Mouse (Mus musculus) midbrain, embryonic 12.5 days (tissue): ENCODE measurements at regions not wholly inside any gene's neighbourhood (a gene's known extent, or its start where the extent isn't known, plus 50 kb on each side); places are given as distances from the start of the nearest gene placed in this dataset.
A peak's percentile ranks its signal among the peaks of the same experiment; 100 is the strongest.

Experiments
- ATAC-seq: fragments of 200-750 bp; cut with Nextera tagmentation; 2 replicates; pipeline ENCODE4 v1.8.0; 2017; ENCODE audit warnings: low read depth, moderate TSS enrichment, moderate library complexity; ENCODE audit not compliant: low FRiP score
- H3K27ac ChIP-seq: fragments of 300-500 bp; sonication (generic); replicated peaks from 2 replicates; pipeline ENCODE4 v1.5.1; 2016; ENCODE audit warnings: mild to moderate bottlenecking
- H3K27me3 ChIP-seq: fragments of 300-500 bp; sonication (generic); 2 replicates; pipeline ENCODE4 v1.6.1; 2016; ENCODE audit warnings: mild to moderate bottlenecking
- H3K36me3 ChIP-seq: fragments of 300-500 bp; sonication (generic); 2 replicates; pipeline ENCODE4 v1.6.1; 2016
- H3K4me1 ChIP-seq: fragments of 300-500 bp; sonication (generic); 2 replicates; pipeline ENCODE4 v1.6.1; 2016
- H3K4me2 ChIP-seq: fragments of 300-500 bp; sonication (generic); replicated peaks from 2 replicates; pipeline ENCODE4 v1.6.1; 2016; ENCODE audit warnings: mild to moderate bottlenecking, moderate library complexity
- H3K4me3 ChIP-seq: fragments of 300-500 bp; sonication (generic); 2 replicates; pipeline ENCODE4 v1.5.1; 2016; ENCODE audit warnings: mild to moderate bottlenecking
- H3K9ac ChIP-seq: fragments of 300-500 bp; sonication (generic); replicated peaks from 2 replicates; pipeline ENCODE4 v1.6.1; 2016; ENCODE audit warnings: mild to moderate bottlenecking, moderate library complexity
- H3K9me3 ChIP-seq: fragments of 300-500 bp; sonication (generic); 2 replicates; pipeline ENCODE4 v1.6.1; 2016; ENCODE audit warnings: mild to moderate bottlenecking
- WGBS: fragments of 180-500 bp; shearing (Covaris S2); methylation state at CpG from one replicate; pipeline ENCODE4 v1.1.7; 2016; 5-methylcytosine and 5-hydroxymethylcytosine counted together

DNA sequence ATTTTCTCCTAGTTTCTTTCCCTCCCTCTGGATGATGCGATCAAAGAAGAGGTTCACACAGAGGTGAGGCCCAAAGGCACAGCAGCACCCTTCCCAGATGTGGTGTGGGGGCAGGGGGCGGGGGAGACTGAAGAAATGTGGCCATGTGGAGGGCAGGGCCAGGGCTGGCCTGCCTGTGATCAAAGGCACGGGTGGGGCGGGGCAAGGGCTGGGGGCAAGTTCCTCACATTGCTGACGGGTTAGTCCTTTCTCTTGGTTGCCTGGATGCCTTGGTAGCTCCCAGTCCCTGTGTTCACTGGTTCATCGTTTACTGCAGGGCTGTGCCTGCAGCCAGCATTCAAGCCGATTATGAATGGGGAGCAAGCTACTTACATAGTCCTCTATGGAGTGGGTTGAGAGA lies 96.4 kb downstream of the Efnb1 start:
- Histone ChIP-seq H3K27me3 (peaks cover 58% of the 10 kb centered on the region), H3K36me3 (no peaks in the 10 kb centered on the region), H3K4me2 (no peak overlapping the region), H3K4me3 (no peak overlapping the region), H3K9me3 (no peaks in the 10 kb centered on the region), H3K4me1 (peaks cover 5% of the 10 kb centered on the region), H3K27ac (no peak overlapping the region), H3K9ac (no peak overlapping the region)
- WGBS: 34% methylated on average over 7 of the region's 7 CpGs
- no peak; the same call in 1 of the 2 replicates for ATAC-seq

DNA sequence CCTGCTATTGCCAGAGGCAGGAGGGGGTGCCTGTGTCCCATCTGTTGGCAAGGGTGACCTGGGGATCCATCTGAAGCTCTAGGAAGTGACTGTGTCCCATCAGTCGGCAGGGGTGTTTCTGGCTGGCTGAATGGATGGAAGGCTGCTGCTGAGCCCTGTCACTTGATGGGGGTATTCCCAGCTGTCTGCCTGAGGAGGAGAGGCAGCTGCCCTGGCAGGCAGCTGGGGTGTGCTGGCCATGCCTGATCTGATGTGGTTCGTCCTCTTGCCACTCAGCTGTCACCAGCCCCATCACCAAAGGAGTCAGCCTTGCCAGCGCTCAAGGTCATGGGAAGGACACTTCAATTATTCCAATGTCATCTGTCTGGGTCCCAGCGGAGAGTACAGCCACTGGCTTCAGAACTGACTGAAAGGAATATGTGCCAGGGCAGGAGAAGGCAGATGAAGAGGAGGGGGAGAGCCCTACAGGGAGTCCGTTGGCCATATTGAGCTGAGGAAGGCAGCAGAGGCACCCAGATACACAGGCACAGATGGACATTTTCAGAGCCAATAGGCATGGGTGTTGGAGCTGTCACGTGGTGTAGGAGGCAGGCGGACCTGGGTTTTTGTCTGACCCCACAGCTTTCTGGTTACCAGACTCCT lies 89.3 kb downstream of the Efnb1 start:
- H3K27me3 ChIP-seq: peaks cover 83% of the 10 kb centered on the region
- WGBS: 71% methylated on average over 7 of the region's 7 CpGs
- peak; percentile 23; the same call in 1 of the 2 replicates for ATAC-seq

DNA sequence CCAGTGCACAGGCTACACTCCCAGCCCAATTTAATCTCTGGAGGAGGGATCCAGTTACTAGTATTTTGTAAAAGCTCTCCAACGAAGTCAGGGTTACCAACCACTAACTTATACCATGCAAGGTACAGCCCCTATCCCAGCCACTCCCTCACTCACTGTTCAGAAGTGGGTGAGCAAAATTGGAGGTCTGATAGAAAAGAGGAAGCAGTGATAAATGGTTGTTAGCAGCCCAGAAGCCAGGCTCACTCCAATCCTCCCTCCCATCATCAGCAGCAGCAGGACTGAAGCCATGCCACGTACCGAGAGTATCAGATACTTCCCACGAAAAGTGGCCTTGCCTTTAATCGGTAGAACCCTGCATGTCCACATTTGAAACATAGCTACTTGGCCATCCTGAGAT lies 86.1 kb downstream of the Efnb1 start:
- Histone ChIP-seq H3K4me1 (peaks cover 29% of the 10 kb centered on the region), H3K9ac (no peak overlapping the region), H3K36me3 (no peaks in the 10 kb centered on the region), H3K9me3 (no peaks in the 10 kb centered on the region), H3K27ac (no peak overlapping the region), H3K4me2 (no peak overlapping the region), H3K27me3 (peaks cover 90% of the 10 kb centered on the region), H3K4me3 (no peak overlapping the region)
- WGBS: 85% methylated on average over 5 of the region's 5 CpGs
- ATAC-seq: no peak

More for the DNA sequence above, 89.3 kb downstream of the Efnb1 start:
- Histone ChIP-seq H3K9ac (no peak overlapping the region), H3K4me2 (no peak overlapping the region), H3K27ac (no peak overlapping the region), H3K9me3 (no peaks in the 10 kb centered on the region), H3K4me3 (no peak overlapping the region), H3K36me3 (no peaks in the 10 kb centered on the region), H3K4me1 (peaks cover 14% of the 10 kb centered on the region)

DNA sequence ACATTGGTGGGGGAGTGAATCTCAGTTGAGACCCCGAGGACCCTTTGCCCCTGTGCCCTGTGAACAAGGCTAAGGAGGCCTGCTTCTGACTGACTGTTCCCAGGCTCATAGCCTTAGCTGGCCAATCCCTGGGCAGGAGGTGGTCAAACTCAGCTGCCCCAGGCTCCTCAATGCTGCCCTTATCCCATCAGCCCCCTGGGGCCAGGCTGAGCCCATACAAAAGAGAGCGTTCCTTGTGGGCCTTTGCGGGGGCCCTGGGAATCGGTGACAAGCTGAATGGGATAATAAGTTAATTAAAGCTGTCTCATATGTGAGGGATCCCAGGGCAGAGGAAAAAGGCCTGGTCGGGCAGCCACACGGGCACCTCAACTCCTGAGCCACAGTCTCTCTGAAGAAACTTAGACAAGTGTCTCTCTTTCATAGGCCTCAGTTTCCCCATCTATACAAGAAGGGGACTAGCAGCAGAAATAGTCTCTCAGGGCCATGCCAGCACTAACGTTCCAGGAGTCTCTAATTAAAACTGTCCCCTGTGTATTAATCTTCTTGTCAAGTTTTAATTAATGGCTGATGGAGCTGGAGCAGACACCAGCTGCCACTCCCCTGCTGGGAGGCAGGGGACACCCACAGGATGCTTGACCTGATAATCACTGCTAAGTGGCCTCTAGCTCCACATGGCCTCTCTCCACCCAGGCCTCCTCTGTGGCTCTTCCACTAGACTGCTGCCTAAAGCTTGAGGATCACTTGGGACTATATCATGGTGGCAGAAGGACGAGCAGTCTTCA lies 84.9 kb downstream of the Efnb1 start:
- no peak overlapping the region for H3K27ac ChIP-seq
- H3K4me3 ChIP-seq: no peak overlapping the region
- WGBS: 39% methylated on average over 8 of the region's 8 CpGs
- no peaks in the 10 kb centered on the region for H3K36me3 ChIP-seq
- no peak overlapping the region for H3K9ac ChIP-seq
- no peak for ATAC-seq
- H3K9me3 ChIP-seq: no peaks in the 10 kb centered on the region
- H3K27me3 ChIP-seq: peaks cover 96% of the 10 kb centered on the region
- H3K4me1 ChIP-seq: peaks cover 38% of the 10 kb centered on the region
- H3K4me2 ChIP-seq: no peak overlapping the region

DNA sequence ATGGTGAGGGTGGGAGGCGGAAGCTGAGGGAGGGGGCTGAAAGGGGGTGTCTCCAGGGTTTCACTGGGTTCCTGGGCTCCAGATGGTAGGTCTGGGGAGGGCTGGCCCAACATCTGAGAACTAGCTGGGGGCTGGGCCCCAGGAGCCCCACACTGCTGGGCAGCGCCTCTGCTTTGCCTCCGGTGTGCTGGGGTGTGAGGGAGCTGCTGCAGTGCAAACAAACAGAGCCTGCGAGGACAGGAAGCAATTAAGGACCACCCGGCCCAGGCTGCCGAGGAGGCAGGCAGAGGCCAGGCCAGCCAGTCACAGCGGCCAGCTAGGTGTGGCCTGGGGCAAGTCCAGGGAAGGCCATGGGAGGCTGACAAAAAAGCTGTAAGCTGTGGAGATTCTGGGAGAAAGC lies 82.3 kb downstream of the Efnb1 start:
- Histone ChIP-seq H3K4me1 (peaks cover 59% of the 10 kb centered on the region), H3K27ac (no peak overlapping the region)

DNA sequence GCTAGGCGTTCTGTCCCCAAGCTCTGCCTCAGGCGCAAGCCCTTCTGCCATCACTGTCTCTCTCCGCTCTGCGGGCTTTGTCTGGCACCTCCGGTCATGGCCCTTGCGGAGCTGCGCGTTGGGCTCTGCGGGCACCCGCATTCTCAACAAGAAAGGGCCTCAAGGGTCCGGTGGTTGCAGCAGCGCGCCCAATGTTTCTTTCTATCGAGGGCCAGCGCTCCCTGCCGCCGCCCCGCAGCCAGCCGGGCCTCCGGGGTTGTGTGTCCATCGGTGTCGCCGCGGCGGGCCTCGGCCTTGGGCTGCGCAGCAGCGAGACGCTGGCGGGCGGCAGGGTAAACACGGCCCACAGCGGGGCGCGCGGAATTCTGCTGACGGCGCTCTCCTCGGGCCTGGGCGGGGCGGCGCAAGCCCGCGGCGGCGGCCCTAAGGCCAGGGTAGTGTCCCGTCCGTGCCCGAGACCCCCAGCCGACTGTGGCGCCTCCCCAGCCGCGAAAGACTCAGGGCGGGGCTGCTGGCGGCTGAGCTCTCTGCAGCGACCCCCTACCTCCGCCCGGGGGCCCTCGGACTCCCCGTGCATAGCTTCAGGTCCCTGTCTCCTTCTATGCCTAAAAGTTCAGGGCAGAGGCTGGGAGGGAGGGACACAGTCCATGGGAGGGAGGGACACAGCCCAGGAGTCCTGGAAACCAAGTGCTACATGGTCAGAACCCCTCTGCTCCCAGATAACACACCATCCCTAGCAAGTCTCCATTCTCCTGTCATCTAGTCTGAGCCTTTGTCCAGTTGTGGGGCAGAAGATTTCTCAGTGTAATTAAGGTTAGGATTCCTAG lies 80.9 kb downstream of the Efnb1 start:
- H3K4me2 ChIP-seq: peak overlapping the region; percentile 59
- peak overlapping the region; percentile 34 for H3K4me3 ChIP-seq
- peak overlapping the region; percentile 68 for H3K27ac ChIP-seq
- peak; percentile 75 for ATAC-seq
- H3K9ac ChIP-seq: peak overlapping the region; percentile 48
- no peaks in the 10 kb centered on the region for H3K36me3 ChIP-seq
- no peaks in the 10 kb centered on the region for H3K9me3 ChIP-seq
- H3K27me3 ChIP-seq: peaks cover 94% of the 10 kb centered on the region
- H3K4me1 ChIP-seq: peaks cover 59% of the 10 kb centered on the region
- 26% methylated on average over 59 of the region's 60 CpGs for WGBS

More for the DNA sequence above, 82.3 kb downstream of the Efnb1 start:
- 40% methylated on average over 7 of the region's 7 CpGs for WGBS
- peaks cover 95% of the 10 kb centered on the region for H3K27me3 ChIP-seq
- H3K9ac ChIP-seq: no peak overlapping the region
- no peak for ATAC-seq
- no peak overlapping the region for H3K4me2 ChIP-seq
- H3K4me3 ChIP-seq: no peak overlapping the region
- no peaks in the 10 kb centered on the region for H3K9me3 ChIP-seq
- H3K36me3 ChIP-seq: no peaks in the 10 kb centered on the region

- ATAC-seq: no peak
- no peaks in the 10 kb centered on the region for H3K9me3 ChIP-seq
- 0 out of 2 replicates have a peak overlapping the region, but pooled peaks have one; percentile 48 for H3K9ac ChIP-seq
- H3K27me3 ChIP-seq: peaks cover 91% of the 10 kb centered on the region
- H3K4me1 ChIP-seq: peaks cover 55% of the 10 kb centered on the region
- WGBS: 51% methylated on average over 5 of the region's 5 CpGs
- peak overlapping the region; percentile 59 for H3K4me2 ChIP-seq
- H3K27ac ChIP-seq: no peak overlapping the region
- no peak overlapping the region for H3K4me3 ChIP-seq
- H3K36me3 ChIP-seq: no peaks in the 10 kb centered on the region
Observed at GRCm38 (mm10) chrX:99215931-99216330, 80.0 kb downstream of the Efnb1 start.

GRCm38 (mm10) chrX:99215111-99215510 lies 79.2 kb downstream of the Efnb1 start:
- H3K36me3 ChIP-seq: no peaks in the 10 kb centered on the region
- H3K9ac ChIP-seq: no peak overlapping the region
- no peaks in the 10 kb centered on the region for H3K9me3 ChIP-seq
- no peak overlapping the region for H3K4me3 ChIP-seq
- H3K27ac ChIP-seq: no peak overlapping the region
- H3K4me2 ChIP-seq: no peak overlapping the region
- H3K4me1 ChIP-seq: peaks cover 47% of the 10 kb centered on the region
- 62% methylated on average over 7 of the region's 7 CpGs for WGBS
- no peak for ATAC-seq
- peaks cover 86% of the 10 kb centered on the region for H3K27me3 ChIP-seq

DNA sequence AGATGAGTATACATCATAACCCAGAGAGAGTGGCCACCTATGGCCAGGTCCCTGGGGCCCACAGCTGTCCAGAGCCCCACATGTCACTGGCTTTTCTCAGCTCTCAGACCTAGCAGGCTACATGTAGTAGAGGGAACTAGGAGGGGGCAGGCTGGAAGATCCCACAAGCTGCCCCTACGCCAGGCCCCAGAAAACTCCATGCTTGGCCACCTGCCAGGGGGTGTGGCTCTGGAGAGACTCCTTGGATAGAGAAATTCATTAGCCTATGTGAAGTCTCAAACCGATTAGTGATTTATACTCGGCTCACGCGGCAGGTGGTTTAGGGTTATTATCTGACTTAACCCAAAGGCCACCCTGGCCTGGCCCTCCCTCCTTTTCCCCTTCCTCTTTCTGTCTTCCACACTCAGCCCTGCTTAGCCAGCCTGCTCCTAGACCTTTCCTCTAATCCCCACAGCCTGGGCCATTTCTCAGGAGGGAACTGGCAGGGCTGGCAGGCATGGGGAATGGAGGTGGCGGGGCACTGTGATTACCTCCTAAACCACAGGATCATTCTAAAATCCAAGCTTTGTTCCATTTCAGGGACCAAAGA lies 77.7 kb downstream of the Efnb1 start:
- 54% methylated on average over 6 of the region's 6 CpGs for WGBS
- Histone ChIP-seq H3K4me2 (no peak overlapping the region), H3K36me3 (no peaks in the 10 kb centered on the region), H3K9me3 (no peaks in the 10 kb centered on the region), H3K27me3 (peaks cover 84% of the 10 kb centered on the region), H3K4me1 (peaks cover 44% of the 10 kb centered on the region), H3K27ac (no peak overlapping the region), H3K9ac (no peak overlapping the region), H3K4me3 (no peak overlapping the region)
- ATAC-seq: peak; percentile 24; the same call in 1 of the 2 replicates

DNA sequence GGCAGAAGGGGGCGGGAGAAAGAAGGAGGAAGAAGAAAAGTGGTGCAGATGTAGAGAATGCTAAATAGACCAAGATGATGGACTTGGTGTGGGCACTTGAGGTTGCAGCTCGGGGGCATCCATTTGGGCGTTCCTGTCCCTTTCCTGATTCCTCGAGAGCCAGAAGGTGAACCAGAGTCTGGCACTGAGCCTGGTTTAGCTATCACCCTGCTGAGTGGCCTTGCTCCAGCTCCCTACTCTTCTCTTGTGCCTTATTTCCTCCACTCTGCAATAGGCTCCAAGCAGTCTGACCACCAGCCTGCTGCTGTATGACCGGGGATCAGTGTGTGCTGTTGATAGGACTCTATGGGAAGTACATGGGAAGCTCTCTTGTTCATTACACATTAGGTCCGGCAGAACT lies 68.1 kb downstream of the Efnb1 start:
- no peak for ATAC-seq
- WGBS: 88% methylated on average over 6 of the region's 6 CpGs
- Histone ChIP-seq H3K36me3 (no peaks in the 10 kb centered on the region), H3K27ac (no peak overlapping the region), H3K4me3 (no peak overlapping the region), H3K9me3 (no peaks in the 10 kb centered on the region), H3K9ac (no peak overlapping the region), H3K27me3 (peaks cover 93% of the 10 kb centered on the region), H3K4me2 (no peak overlapping the region), H3K4me1 (peaks cover 9% of the 10 kb centered on the region)

GRCm38 (mm10) chrX:99201081-99201480 lies 65.2 kb downstream of the Efnb1 start:
- H3K4me3 ChIP-seq: no peak overlapping the region
- 74% methylated on average over 7 of the region's 7 CpGs for WGBS
- H3K9me3 ChIP-seq: no peaks in the 10 kb centered on the region
- H3K27me3 ChIP-seq: peaks cover 94% of the 10 kb centered on the region
- no peak overlapping the region for H3K27ac ChIP-seq
- no peak overlapping the region for H3K9ac ChIP-seq
- no peak for ATAC-seq
- H3K36me3 ChIP-seq: no peaks in the 10 kb centered on the region
- H3K4me1 ChIP-seq: peaks cover 29% of the 10 kb centered on the region
- no peak overlapping the region for H3K4me2 ChIP-seq
